Mouse (Mus musculus) megakaryocyte, embryonic 14.5 days (primary cell): ENCODE results near the gene Dennd2a.

Experiments
- FLI1 ChIP-seq: IDR thresholded peaks from 2 replicates; pipeline ENCODE4 v1.6.1; 2012; ENCODE audit warnings: low read length, inconsistent platforms, mixed read lengths
- GATA1 ChIP-seq: IDR thresholded peaks from 3 replicates; pipeline ENCODE4 v1.6.1; 2012; ENCODE audit warnings: mixed read lengths, low read length, inconsistent platforms, borderline replicate concordance

- TF ChIP-seq GATA1 = no peak
- no peak for TF ChIP-seq FLI1
These were observed 28.8 kb downstream of the Dennd2a start for GRCm38 (mm10) chr6:39528671-39529535.
